Mouse (Mus musculus) E14TG2a.4 (cell line): ENCODE results near the gene Rnls.

Source experiments
- H3K27me3 ChIP-seq: 2 replicates; pipeline ENCODE4 v1.6.1; 2014; ENCODE audit warnings: low read length, control low read depth; ENCODE audit not compliant: insufficient read depth
- H3K36me3 ChIP-seq: 2 replicates; pipeline ENCODE4 v1.6.1; 2014; ENCODE audit warnings: low read length, control low read depth; ENCODE audit not compliant: insufficient read depth
- H3K4me1 ChIP-seq: replicated peaks from 2 replicates; pipeline ENCODE4 v1.6.1; 2014; ENCODE audit warnings: low read depth, low read length, control low read depth
- H3K4me3 ChIP-seq: replicated peaks from 2 replicates; pipeline ENCODE4 v1.5.1; 2014; ENCODE audit warnings: mild to moderate bottlenecking, low read length
- H3K9me3 ChIP-seq: 2 replicates; pipeline ENCODE4 v1.6.1; 2014; ENCODE audit warnings: low read length, control low read depth
- CTCF ChIP-seq: conservative IDR thresholded peaks from 2 replicates; pipeline ENCODE4 v1.5.1; 2014; ENCODE audit warnings: low read length
- NANOG ChIP-seq: IDR thresholded peaks from 2 replicates; pipeline ENCODE4 v1.6.1; 2014; ENCODE audit warnings: borderline replicate concordance, low read length, mixed read lengths
- POU5F1 ChIP-seq: IDR thresholded peaks from 2 replicates; pipeline ENCODE4 v1.6.1; 2014; ENCODE audit warnings: low read length, borderline replicate concordance

The Rnls gene

DNA sequence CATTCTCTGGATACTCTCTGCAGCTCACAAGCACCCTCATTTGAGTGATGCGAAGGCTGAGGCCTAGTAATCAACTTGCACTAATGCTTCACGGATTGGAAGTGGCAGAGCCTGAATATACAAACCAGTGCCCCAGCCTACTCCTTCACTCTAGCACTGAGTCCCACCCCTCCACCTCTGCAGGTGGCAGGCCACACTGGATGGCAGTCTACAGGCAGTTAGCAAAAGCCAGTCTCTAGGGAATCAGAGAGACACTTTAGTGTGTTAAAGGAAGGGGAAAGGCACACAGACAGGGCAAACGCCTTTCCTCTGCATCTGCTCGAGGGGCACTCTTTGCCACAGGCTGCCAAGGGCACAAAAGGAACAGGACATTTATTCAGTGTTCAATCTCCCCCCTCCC, 304.1 kb downstream of the Rnls start:
- Histone ChIP-seq H3K9me3 (no peaks in the 10 kb centered on the region), H3K4me1 (no peaks in the 10 kb centered on the region), H3K4me3 (no peak overlapping the region), H3K27me3 (no peaks in the 10 kb centered on the region), H3K36me3 (no peaks in the 10 kb centered on the region)
- no peak for TF ChIP-seq NANOG
- no peak for TF ChIP-seq CTCF
- no peak for TF ChIP-seq POU5F1
